Mouse (Mus musculus) forebrain, embryonic 13.5 days (tissue): Measurements from ENCODE around the gene Smyd2. TPM values are rescaled to one million over a fixed set of nuclear protein-coding genes. Genes with fewer than 3 reads are reported as not detected.

Source experiments
- ATAC-seq: fragments of 200-750 bp; cut with Nextera tagmentation; 2 replicates; pipeline ENCODE4 v1.8.0; 2017
- H3K27ac ChIP-seq: fragments of 300-500 bp; sonication (generic); 2 replicates; pipeline ENCODE4 v1.5.1; 2015; ENCODE audit warnings: inconsistent platforms, mild to moderate bottlenecking, moderate library complexity
- H3K27me3 ChIP-seq: fragments of 300-500 bp; sonication (generic); 2 replicates; pipeline ENCODE4 v1.6.1; 2015; ENCODE audit warnings: mild to moderate bottlenecking, inconsistent platforms
- H3K36me3 ChIP-seq: fragments of 300-500 bp; sonication (generic); 2 replicates; pipeline ENCODE4 v1.6.1; 2015; ENCODE audit warnings: mild to moderate bottlenecking, inconsistent platforms; ENCODE audit not compliant: poor library complexity, severe bottlenecking
- H3K4me1 ChIP-seq: fragments of 300-500 bp; sonication (generic); 2 replicates; pipeline ENCODE4 v1.6.1; 2015; ENCODE audit warnings: inconsistent platforms
- H3K4me2 ChIP-seq: fragments of 300-500 bp; sonication (generic); 2 replicates; pipeline ENCODE4 v1.6.1; 2015; ENCODE audit warnings: inconsistent platforms, mild to moderate bottlenecking, moderate library complexity
- H3K4me3 ChIP-seq: fragments of 300-500 bp; sonication (generic); 2 replicates; pipeline ENCODE4 v1.5.1; 2015; ENCODE audit warnings: mild to moderate bottlenecking, inconsistent platforms
- H3K9ac ChIP-seq: fragments of 300-500 bp; sonication (generic); 2 replicates; pipeline ENCODE4 v1.6.1; 2015; ENCODE audit warnings: mild to moderate bottlenecking, inconsistent platforms
- H3K9me3 ChIP-seq: fragments of 300-500 bp; sonication (generic); replicated peaks from 2 replicates; pipeline ENCODE4 v1.6.1; 2016; ENCODE audit warnings: inconsistent platforms
- WGBS: fragments of 180-500 bp; shearing (Covaris S2); methylation state at CpG from one replicate; pipeline ENCODE4 v1.1.7; 2015; 5-methylcytosine and 5-hydroxymethylcytosine counted together
- polyA plus RNA-seq: library from polyadenylated mRNA; unstranded; fragments of >200 nt; fragmentation: Nextera tagmentation; extraction: Ambion mirVana; gene quantifications from 2 replicates; pipeline ENCODE4 v1.2.1, GENCODE M21; 2015

The Smyd2 gene
- polyA plus RNA-seq = 41.9 and 44.9 TPM in 2 replicates

DNA sequence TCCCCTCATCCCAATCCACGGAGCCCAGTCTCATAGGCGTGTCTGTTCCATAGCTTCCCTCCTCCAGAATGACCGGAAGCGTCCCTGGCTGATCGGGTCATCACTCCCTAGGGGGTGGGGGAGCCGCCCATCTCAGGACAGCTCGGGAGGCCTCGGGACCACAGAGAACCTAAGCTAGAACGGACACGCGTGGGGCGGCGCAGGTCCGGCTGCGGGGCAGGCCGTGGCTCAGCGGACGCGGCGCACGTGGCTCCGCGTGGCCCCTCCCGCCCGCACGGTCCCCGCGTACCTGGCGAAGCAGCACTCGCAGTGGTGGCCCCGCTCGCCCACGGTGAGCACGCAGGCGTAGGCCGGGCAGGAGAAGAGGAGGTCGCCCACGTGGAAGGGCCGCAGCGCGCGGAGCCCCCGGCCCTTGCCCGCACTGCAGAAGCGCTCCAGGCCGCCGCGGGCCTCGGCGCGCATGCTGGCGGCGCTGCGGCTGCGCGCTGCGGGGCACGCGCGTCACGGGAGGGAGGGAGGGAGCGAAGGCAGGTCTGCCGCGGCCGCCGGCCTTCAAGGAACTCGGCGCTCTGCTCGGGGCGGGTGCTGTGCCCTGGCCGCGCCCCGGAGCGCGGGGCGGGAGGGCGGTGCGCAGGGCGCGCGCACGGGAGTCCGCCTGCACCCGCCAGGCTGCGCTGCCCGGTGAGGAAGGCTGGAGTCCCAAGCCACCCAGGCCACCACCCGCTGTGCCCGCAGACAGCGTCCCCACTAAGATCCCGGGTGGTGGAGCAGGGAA lies at the start of gene Smyd2:
Gene Smyd2 (minus strand): TSS at position 546 of the 775 bp plus-strand sequence.
- Histone ChIP-seq H3K27me3 (peaks cover 24% of the 10 kb centered on the region), H3K9me3 (no peaks in the 10 kb centered on the region), H3K36me3 (no peaks in the 10 kb centered on the region), H3K27ac (no peak within 1 kb of the TSS), H3K9ac (peak within 1 kb of the TSS; percentile 81), H3K4me1 (peaks cover 18% of the 10 kb centered on the region), H3K4me3 (peak within 1 kb of the TSS; percentile 74), H3K4me2 (peak within 1 kb of the TSS; percentile 97)
- peak; percentile 93 for ATAC-seq
- WGBS = under 1% methylated on average over 57 of the region's 90 CpGs

DNA sequence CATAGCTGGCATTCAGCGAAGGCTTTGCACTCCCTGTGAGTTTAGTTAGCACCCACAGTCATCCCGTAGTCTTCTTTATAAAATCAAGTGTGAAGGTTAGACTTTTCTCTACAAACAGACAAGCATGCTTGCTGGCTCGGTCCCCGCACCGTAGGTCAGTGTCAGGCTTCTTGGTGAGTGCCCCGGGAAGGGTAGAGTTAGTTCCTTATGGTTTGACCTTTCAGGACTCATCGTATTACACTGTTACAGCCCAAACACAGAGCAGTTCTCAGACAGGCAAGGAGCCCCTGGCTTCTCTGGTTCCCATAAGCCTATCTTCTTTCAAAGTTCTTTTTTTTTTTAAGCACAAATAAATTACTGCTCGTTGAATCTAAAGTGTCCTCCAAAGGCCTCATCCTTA lies 48.2 kb upstream of the Smyd2 start:
- no peak overlapping the region for H3K27ac ChIP-seq
- no peak overlapping the region for H3K4me3 ChIP-seq
- no peak overlapping the region for H3K9ac ChIP-seq
- WGBS = 92% methylated on average over 8 of the region's 8 CpGs
- H3K4me1 ChIP-seq = 0 out of 2 replicates have a peak, but pooled peaks cover 4% of the 10 kb centered on the region
- H3K27me3 ChIP-seq = 0 out of 2 replicates have a peak, but pooled peaks cover 10% of the 10 kb centered on the region
- H3K9me3 ChIP-seq = no peaks in the 10 kb centered on the region
- ATAC-seq = no peak
- no peak overlapping the region for H3K4me2 ChIP-seq
- H3K36me3 ChIP-seq = no peaks in the 10 kb centered on the region

DNA sequence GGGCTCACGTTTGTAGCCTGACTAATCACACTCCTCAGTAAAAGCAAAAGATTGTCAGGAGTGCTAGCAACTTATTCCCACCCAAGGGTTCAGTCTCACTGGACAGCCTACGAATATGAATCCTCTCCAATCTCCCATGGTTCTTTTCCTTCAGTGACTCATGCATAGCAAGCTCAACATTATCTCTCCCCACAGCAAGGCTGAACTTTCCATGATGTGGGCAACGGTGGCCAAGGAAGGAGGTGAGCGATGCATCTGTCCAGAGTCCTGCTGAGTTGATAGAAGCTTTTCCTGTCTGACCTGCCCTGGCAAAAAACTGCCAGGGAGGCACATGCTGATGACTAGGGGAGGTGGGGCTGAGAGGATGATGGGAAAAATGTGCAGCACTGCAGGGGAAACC lies 45.9 kb upstream of the Smyd2 start:
- no peaks in the 10 kb centered on the region for H3K36me3 ChIP-seq
- no peak overlapping the region for H3K4me3 ChIP-seq
- H3K9me3 ChIP-seq = no peaks in the 10 kb centered on the region
- no peak overlapping the region for H3K4me2 ChIP-seq
- H3K4me1 ChIP-seq = 0 out of 2 replicates have a peak, but pooled peaks cover 4% of the 10 kb centered on the region
- 0 out of 2 replicates have a peak, but pooled peaks cover 5% of the 10 kb centered on the region for H3K27me3 ChIP-seq
- no peak overlapping the region for H3K9ac ChIP-seq
- H3K27ac ChIP-seq = no peak overlapping the region
- 85% methylated on average over 4 of the region's 4 CpGs for WGBS
- no peak for ATAC-seq

DNA sequence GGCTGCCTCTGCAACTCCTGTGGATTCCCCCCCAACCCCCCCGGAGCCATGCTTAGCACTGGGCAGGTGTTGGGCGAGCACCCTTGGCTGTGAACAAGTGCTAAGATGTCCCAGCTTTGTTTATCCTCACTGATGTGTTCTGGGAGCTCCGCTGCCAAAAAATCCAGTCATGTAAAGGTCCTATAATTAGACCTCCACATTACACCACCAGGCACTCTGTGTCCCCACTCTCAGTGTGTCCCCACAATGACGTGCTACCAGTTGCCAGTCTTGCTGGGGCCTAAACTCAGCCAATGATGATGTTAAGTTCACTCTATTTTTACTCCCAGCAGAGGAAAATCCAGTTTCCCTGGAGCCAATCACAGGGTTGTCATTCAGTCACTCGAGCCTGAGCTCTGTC lies 38.3 kb upstream of the Smyd2 start:
- H3K9me3 ChIP-seq = no peaks in the 10 kb centered on the region
- no peak overlapping the region for H3K27ac ChIP-seq
- no peak for ATAC-seq
- no peak overlapping the region for H3K9ac ChIP-seq
- 72% methylated on average over 5 of the region's 5 CpGs for WGBS
- H3K4me2 ChIP-seq = no peak overlapping the region
- H3K4me1 ChIP-seq = no peaks in the 10 kb centered on the region
- no peak overlapping the region for H3K4me3 ChIP-seq
- H3K36me3 ChIP-seq = no peaks in the 10 kb centered on the region
- no peaks in the 10 kb centered on the region for H3K27me3 ChIP-seq

DNA sequence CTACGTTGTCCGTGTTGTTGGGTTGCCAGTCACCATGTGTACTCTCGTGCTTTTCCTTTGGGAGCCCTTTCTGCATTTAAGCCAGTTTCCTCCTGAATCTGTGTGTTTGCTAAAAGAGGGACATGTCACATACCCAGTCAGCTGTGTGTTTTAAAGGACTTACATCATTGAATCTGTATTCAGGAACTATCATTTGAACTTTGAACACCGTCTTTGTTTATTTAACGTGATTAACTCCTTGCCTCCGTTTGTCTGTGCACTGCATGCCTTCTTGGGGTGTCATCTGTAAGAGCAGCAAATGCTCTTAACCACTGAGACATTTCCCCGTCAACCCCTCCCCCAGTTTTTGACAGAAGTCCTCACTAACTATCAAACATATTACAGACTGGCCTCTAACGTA lies 37.6 kb upstream of the Smyd2 start:
- Histone ChIP-seq H3K9ac (no peak overlapping the region), H3K4me2 (no peak overlapping the region), H3K9me3 (no peaks in the 10 kb centered on the region), H3K27me3 (no peaks in the 10 kb centered on the region), H3K4me3 (no peak overlapping the region), H3K4me1 (no peaks in the 10 kb centered on the region), H3K27ac (no peak overlapping the region), H3K36me3 (no peaks in the 10 kb centered on the region)
- ATAC-seq = no peak
- 86% methylated on average over 8 of the region's 8 CpGs for WGBS

DNA sequence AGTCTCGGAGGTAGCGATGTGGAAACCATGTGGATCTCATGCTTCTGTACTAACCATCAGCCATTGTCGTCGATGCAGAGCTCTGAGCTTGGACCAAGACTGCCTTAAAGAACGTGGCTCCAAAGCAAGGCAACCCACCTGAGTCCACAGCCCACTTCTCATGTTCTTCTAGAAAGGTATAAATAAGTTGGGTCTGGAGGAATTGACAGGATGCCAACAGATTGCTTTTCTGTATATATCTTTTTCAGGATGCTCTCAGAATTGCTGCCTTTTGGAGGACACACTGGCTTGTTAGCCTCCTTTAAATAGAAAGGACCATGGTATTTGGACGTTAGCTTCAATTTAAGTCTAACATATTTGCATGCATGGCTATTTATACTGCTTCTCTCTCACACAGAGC lies 29.7 kb upstream of the Smyd2 start:
- H3K4me2 ChIP-seq = no peak overlapping the region
- no peak overlapping the region for H3K27ac ChIP-seq
- no peak overlapping the region for H3K4me3 ChIP-seq
- no peaks in the 10 kb centered on the region for H3K27me3 ChIP-seq
- no peaks in the 10 kb centered on the region for H3K4me1 ChIP-seq
- WGBS = 80% methylated on average over 6 of the region's 6 CpGs
- no peak for ATAC-seq
- H3K9ac ChIP-seq = no peak overlapping the region
- H3K36me3 ChIP-seq = no peaks in the 10 kb centered on the region
- no peaks in the 10 kb centered on the region for H3K9me3 ChIP-seq

DNA sequence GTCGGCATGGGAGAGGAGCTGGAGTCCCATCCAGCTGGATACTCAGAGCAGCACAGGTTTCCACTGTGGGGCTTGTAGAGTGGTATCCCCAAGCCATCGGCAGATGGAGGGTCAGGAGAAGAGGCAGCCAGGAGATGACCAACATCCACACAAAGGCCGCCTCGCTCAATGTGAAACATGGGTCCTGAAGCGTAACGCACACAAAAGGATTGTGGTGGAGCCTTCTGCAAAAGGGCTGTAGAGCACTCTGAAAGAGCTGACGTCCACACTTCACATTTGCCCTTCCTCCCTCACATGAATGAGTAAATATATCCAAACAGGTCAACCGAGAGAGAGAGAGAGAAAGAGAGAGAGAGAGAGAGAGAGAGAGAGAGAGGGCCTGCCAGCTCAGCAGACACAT lies 25.2 kb upstream of the Smyd2 start:
- 59% methylated on average over 8 of the region's 8 CpGs for WGBS

DNA sequence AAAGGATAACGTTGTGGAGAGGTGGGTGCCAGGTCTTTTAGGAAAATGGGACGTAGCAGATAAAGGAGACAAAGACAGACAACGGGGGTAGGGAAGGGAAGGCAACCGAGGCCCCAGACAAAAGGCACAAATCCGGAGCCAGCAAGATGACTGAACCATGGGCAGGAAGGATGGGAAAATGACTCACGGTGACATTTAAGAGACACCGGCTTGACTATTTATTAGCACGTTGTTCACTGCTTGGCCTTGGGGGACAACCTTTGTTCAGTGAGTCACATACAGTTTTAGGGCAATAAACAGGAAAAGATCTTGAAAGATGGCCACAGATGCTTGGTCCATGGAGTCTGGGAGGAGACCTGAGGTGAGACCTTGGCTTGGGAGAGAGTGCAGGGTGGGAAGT lies 24.0 kb upstream of the Smyd2 start:
- Histone ChIP-seq H3K27me3 (no peaks in the 10 kb centered on the region), H3K4me3 (no peak overlapping the region), H3K36me3 (no peaks in the 10 kb centered on the region), H3K4me1 (no peaks in the 10 kb centered on the region), H3K9ac (no peak overlapping the region), H3K9me3 (no peaks in the 10 kb centered on the region), H3K4me2 (no peak overlapping the region), H3K27ac (no peak overlapping the region)
- WGBS = 89% methylated on average over 8 of the region's 8 CpGs
- ATAC-seq = no peak

More for the DNA sequence above, 25.2 kb upstream of the Smyd2 start:
- no peak overlapping the region for H3K27ac ChIP-seq
- H3K9me3 ChIP-seq = no peaks in the 10 kb centered on the region
- H3K4me3 ChIP-seq = no peak overlapping the region
- no peak overlapping the region for H3K9ac ChIP-seq
- no peak overlapping the region for H3K4me2 ChIP-seq
- no peaks in the 10 kb centered on the region for H3K4me1 ChIP-seq
- no peaks in the 10 kb centered on the region for H3K27me3 ChIP-seq
- no peaks in the 10 kb centered on the region for H3K36me3 ChIP-seq
- no peak for ATAC-seq

DNA sequence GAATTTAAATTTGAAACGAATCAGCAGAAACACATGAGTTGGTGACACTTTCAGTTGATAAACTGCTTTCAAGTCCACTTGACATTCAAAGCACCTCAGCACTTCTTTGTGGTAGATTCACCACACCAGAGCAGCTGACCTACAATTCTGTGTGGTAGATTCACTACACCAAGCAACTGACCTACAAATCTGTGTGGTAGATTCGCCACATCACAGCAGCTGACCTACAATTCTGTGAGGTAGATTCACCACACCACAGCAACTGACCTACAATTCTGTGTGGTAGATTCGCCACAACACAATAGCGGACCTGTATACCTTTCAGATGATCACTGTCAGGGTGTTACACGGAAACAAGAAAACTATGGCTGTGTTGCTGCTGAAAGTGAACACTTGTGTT lies 19.6 kb upstream of the Smyd2 start:
- ATAC-seq = no peak
- no peaks in the 10 kb centered on the region for H3K27me3 ChIP-seq
- H3K4me1 ChIP-seq = no peaks in the 10 kb centered on the region
- 92% methylated on average over 5 of the region's 5 CpGs for WGBS
- H3K27ac ChIP-seq = no peak overlapping the region
- H3K4me3 ChIP-seq = no peak overlapping the region
- H3K4me2 ChIP-seq = no peak overlapping the region
- H3K36me3 ChIP-seq = no peaks in the 10 kb centered on the region
- H3K9me3 ChIP-seq = no peaks in the 10 kb centered on the region
- H3K9ac ChIP-seq = no peak overlapping the region

DNA sequence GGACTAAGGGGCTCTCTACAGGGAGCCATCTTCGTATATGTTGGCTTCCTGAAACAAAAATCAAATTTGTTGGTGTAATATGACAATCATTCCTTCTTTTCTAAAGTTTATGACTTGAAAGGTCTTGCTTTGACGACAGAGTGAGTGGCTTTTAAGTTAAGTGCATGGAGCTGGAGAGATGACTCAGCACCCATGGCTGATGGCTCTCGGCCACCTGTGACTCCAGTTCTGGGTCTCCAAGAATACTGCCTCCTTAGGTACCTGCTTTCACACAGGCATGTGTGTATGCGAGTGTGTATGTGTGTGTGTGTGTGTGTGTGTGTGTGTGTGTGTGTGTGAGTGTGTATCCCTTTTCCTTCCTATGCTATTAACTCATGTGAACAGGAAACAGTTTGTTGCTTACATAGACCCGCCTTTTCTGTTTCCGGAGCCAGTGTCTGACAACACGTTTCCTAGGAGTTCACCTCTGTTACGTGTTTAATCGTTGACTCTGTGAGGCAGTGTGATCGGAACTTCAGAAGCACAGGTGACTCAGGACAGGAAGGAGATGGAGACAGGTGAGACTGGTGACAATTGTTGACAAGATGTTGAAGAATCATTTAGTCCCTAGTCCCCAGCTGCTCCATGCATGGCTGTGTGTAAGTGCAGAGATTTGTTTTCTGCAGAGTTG lies 14.4 kb upstream of the Smyd2 start:
- Histone ChIP-seq H3K4me2 (no peak overlapping the region), H3K9me3 (no peaks in the 10 kb centered on the region), H3K27me3 (no peaks in the 10 kb centered on the region), H3K4me1 (peaks cover 6% of the 10 kb centered on the region; the same call in 1 of the 2 replicates), H3K27ac (no peak overlapping the region), H3K4me3 (no peak overlapping the region), H3K36me3 (no peaks in the 10 kb centered on the region), H3K9ac (no peak overlapping the region)
- 85% methylated on average over 10 of the region's 10 CpGs for WGBS
- ATAC-seq = no peak

DNA sequence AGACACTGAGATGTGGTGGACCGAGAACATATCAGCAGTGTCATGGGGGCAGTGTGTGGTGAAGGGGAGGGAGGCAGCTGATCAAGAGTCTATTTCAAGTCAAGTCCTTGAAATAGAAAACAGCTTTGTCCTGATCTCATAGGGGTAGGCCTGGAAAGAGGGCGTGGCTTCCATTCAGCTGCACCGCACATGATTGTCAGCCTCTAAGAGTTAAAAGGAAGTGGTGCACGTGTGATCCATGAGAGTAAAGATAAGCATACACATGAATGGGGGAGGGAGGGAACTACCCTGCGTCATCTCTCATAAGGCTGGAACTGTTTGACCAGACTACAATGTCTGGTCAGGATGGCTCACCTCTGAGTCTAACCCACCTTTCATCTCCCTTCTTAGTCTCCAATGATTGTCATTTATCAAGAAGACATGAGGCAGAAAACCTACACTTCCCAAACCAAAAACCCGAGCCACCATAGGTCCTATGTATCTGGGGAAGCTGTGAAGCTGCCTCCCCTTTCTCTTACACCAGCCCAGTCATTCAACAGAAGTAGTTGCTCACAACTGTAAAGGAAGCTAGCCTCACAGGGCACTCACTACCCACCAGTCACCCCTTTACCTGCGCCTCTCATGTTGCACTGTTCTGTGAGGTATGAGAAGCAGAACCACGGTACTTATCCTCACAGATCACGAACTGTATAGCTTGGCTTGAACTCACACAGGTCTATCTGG lies 11.5 kb upstream of the Smyd2 start:
- Histone ChIP-seq H3K9me3 (no peaks in the 10 kb centered on the region), H3K9ac (no peak overlapping the region), H3K4me2 (no peak overlapping the region), H3K27me3 (no peaks in the 10 kb centered on the region), H3K27ac (no peak overlapping the region), H3K36me3 (no peaks in the 10 kb centered on the region), H3K4me3 (no peak overlapping the region), H3K4me1 (peaks cover 6% of the 10 kb centered on the region; the same call in 1 of the 2 replicates)
- WGBS = 69% methylated on average over 9 of the region's 9 CpGs
- ATAC-seq = no peak

DNA sequence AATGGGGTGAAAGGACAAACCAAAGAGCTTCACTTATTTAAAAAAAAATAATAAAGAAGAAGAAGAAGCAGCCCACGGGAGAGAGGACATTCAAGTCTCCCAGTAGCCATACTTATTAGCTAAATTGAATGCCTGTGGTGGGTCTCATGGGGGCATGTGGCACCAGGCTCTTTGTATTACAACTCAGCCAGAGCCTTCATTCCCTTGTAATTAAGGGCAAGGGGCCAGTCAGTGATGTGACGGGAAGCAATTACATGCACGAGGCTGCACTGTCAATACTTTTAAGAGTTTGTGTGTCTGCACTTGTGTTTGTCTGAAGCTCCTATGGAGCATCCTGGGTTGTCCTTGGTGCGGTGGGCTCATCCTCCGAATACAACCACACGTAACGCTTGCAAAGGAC lies 10.8 kb upstream of the Smyd2 start:
- Histone ChIP-seq H3K27me3 (no peaks in the 10 kb centered on the region), H3K27ac (no peak overlapping the region), H3K9me3 (no peaks in the 10 kb centered on the region), H3K9ac (no peak overlapping the region), H3K4me2 (no peak overlapping the region), H3K36me3 (no peaks in the 10 kb centered on the region), H3K4me1 (peaks cover 7% of the 10 kb centered on the region; the same call in 1 of the 2 replicates), H3K4me3 (no peak overlapping the region)
- WGBS = 44% methylated on average over 7 of the region's 7 CpGs
- ATAC-seq = no peak
